Comparison of ENCODE assay signal across 12 mouse cellular contexts in genomic region chr1:136119571-136120262, GRCm38 (mm10). TPM values are rescaled to one million over a fixed set of nuclear protein-coding genes. Genes with fewer than 3 reads are reported as not detected.
A peak's percentile ranks its signal among the peaks of the same experiment; 100 is the strongest.
DNase-seq lines count a peak whose midpoint lies in the region; ATAC-seq and TF ChIP-seq lines count a peak whose summit lies in the region.
"Had no signal": no experiment of that assay in that cellular context is flagged by ENCODE, and none has a peak within 500 bp of the region (broad histone marks: within the 10 kb centered on the region; RNA-seq: fewer than 3 reads in every experiment).

No protein-coding gene starts in this region.

- peak; percentile 19; the same call in 1 of the 2 replicates for ATAC-seq in forebrain, embryonic 13.5 days
- no peak for ATAC-seq in forebrain, embryonic 11.5 days (replicated peaks; ENCODE audit: low FRiP score)
- ATAC-seq in midbrain, embryonic 16.5 days = no peak

- no peak for DNase-seq in forebrain, embryonic 11.5 days (ENCODE audit: low spot score)
- no peak for DNase-seq in midbrain, embryonic 10.5 days (ENCODE audit: low spot score)
- peak; percentile 33 for DNase-seq in induced T-regulatory cell, adult 2 months (ENCODE audit: low read depth)
- DNase-seq in heart, postnatal 14 days = no peak
- DNase-seq in adrenal gland, postnatal 10 days = no peak
- DNase-seq: kidney, adult 8-10 months; liver, embryonic 13.5 days had no signal

- TF ChIP-seq CTCF in small intestine, adult 2 months (IDR thresholded peaks at IDR 0.05; ENCODE audit: extremely low read depth, insufficient read length, insufficient replicate concordance, low read depth, low read length) = no peak

- H3K9ac ChIP-seq in forebrain, embryonic 13.5 days = no peak overlapping the region
- H3K9ac ChIP-seq in forebrain, embryonic 11.5 days (ENCODE audit: low read length) = no peak overlapping the region
- H3K9ac ChIP-seq in midbrain, embryonic 16.5 days (ENCODE audit: low read depth, low read length) = no peak overlapping the region
- H3K9ac ChIP-seq: liver, embryonic 13.5 days; neural tube, embryonic 15.5 days had no signal

- no peaks in the 10 kb centered on the region for H3K9me3 ChIP-seq in forebrain, embryonic 13.5 days (replicated peaks)
- no peaks in the 10 kb centered on the region for H3K9me3 ChIP-seq in forebrain, embryonic 11.5 days (ENCODE audit: control insufficient read depth, low read length)
- no peaks in the 10 kb centered on the region for H3K9me3 ChIP-seq in midbrain, embryonic 10.5 days (replicated peaks)
- H3K9me3 ChIP-seq in midbrain, embryonic 16.5 days (replicated peaks; ENCODE audit: control insufficient read depth, low read length, poor library complexity, severe bottlenecking) = no peaks in the 10 kb centered on the region
- H3K9me3 ChIP-seq: liver, embryonic 13.5 days; neural tube, embryonic 15.5 days had no signal

- H3K4me2 ChIP-seq in forebrain, embryonic 13.5 days = no peak overlapping the region
- H3K4me2 ChIP-seq in forebrain, embryonic 11.5 days (ENCODE audit: low read depth, low read length, severe bottlenecking) = no peak overlapping the region
- H3K4me2 ChIP-seq in midbrain, embryonic 16.5 days (ENCODE audit: low read length) = no peak overlapping the region
- H3K4me2 ChIP-seq: liver, embryonic 13.5 days; neural tube, embryonic 15.5 days had no signal

- H3K4me3 ChIP-seq in forebrain, embryonic 13.5 days = no peak overlapping the region
- H3K4me3 ChIP-seq in forebrain, embryonic 11.5 days (ENCODE audit: low read depth, low read length) = no peak overlapping the region
- H3K4me3 ChIP-seq in midbrain, embryonic 10.5 days = no peak overlapping the region
- H3K4me3 ChIP-seq in midbrain, embryonic 16.5 days (ENCODE audit: low read depth, low read length) = no peak overlapping the region
- no peak overlapping the region for H3K4me3 ChIP-seq in small intestine, adult 2 months (ENCODE audit: low read depth, low read length)
- H3K4me3 ChIP-seq: liver, embryonic 13.5 days; neural tube, embryonic 15.5 days had no signal

- intact Hi-C loops in heart, postnatal 14 days (cut with DNase I) = loop anchor here (5.0 kb wide), 1 partner anchor 48 kb away; no protein-coding TSS in a partner anchor

- H3K27ac ChIP-seq in forebrain, embryonic 13.5 days = no peak overlapping the region
- H3K27ac ChIP-seq in forebrain, embryonic 11.5 days (ENCODE audit: low read depth, low read length) = no peak overlapping the region
- peak overlapping the region; percentile 52; the same call in 1 of the 2 replicates for H3K27ac ChIP-seq in midbrain, embryonic 10.5 days (replicated peaks)
- H3K27ac ChIP-seq in midbrain, embryonic 16.5 days (ENCODE audit: low read length) = no peak overlapping the region
- H3K27ac ChIP-seq in small intestine, adult 2 months (ENCODE audit: insufficient read depth, low read depth, low read length) = peak overlapping the region; percentile 96
- H3K27ac ChIP-seq: liver, embryonic 13.5 days; neural tube, embryonic 15.5 days; stomach, postnatal 0 days had no signal

- peaks cover 19% of the 10 kb centered on the region for H3K4me1 ChIP-seq in forebrain, embryonic 13.5 days
- H3K4me1 ChIP-seq in forebrain, embryonic 11.5 days (replicated peaks; ENCODE audit: control insufficient read depth, insufficient read depth, low read length) = no peaks in the 10 kb centered on the region; the same call in 1 of the 2 replicates
- peaks cover 21% of the 10 kb centered on the region for H3K4me1 ChIP-seq in midbrain, embryonic 10.5 days
- peaks cover 5% of the 10 kb centered on the region; the same call in 1 of the 2 replicates for H3K4me1 ChIP-seq in midbrain, embryonic 16.5 days (ENCODE audit: control insufficient read depth, insufficient read depth, low read length)
- peaks cover 33% of the 10 kb centered on the region for H3K4me1 ChIP-seq in small intestine, adult 2 months (ENCODE audit: control insufficient read depth, insufficient read depth, insufficient read length, low read length)

- TF ChIP-seq POLR2A in small intestine, adult 2 months (IDR thresholded peaks at IDR 0.05; ENCODE audit: low read depth, low read length) = no peak

- H3K27me3 ChIP-seq in forebrain, embryonic 13.5 days = no peaks in the 10 kb centered on the region
- no peaks in the 10 kb centered on the region for H3K27me3 ChIP-seq in forebrain, embryonic 11.5 days (ENCODE audit: control insufficient read depth, insufficient read depth, low read length)
- no peaks in the 10 kb centered on the region for H3K27me3 ChIP-seq in midbrain, embryonic 10.5 days (ENCODE audit: low read depth, poor library complexity, severe bottlenecking)
- H3K27me3 ChIP-seq in midbrain, embryonic 16.5 days (ENCODE audit: control insufficient read depth, insufficient read depth, low read depth, low read length) = no peaks in the 10 kb centered on the region
- H3K27me3 ChIP-seq in small intestine, adult 2 months (ENCODE audit: control insufficient read depth, insufficient read depth, low read length) = no peaks in the 10 kb centered on the region
- H3K27me3 ChIP-seq: liver, embryonic 13.5 days; neural tube, embryonic 15.5 days had no signal

- 78% methylated on average over 7 of the region's 7 CpGs for WGBS in forebrain, embryonic 13.5 days
- 79% methylated on average over 7 of the region's 7 CpGs for WGBS in forebrain, embryonic 11.5 days
- WGBS in midbrain, embryonic 10.5 days = 83% methylated on average over 7 of the region's 7 CpGs
- 68% methylated on average over 7 of the region's 7 CpGs for WGBS in midbrain, embryonic 16.5 days
- 34% methylated on average over 7 of the region's 7 CpGs for WGBS in small intestine, adult 2 months

- H3K36me3 ChIP-seq in forebrain, embryonic 13.5 days (ENCODE audit: poor library complexity, severe bottlenecking) = no peaks in the 10 kb centered on the region
- no peaks in the 10 kb centered on the region for H3K36me3 ChIP-seq in forebrain, embryonic 11.5 days (ENCODE audit: control insufficient read depth, insufficient read depth, low read length)
- H3K36me3 ChIP-seq in midbrain, embryonic 10.5 days = no peaks in the 10 kb centered on the region
- H3K36me3 ChIP-seq in midbrain, embryonic 16.5 days (ENCODE audit: control insufficient read depth, insufficient read depth, low read length) = no peaks in the 10 kb centered on the region
- H3K36me3 ChIP-seq in small intestine, adult 2 months (ENCODE audit: control insufficient read depth, insufficient read depth, low read length) = no peaks in the 10 kb centered on the region
- H3K36me3 ChIP-seq: liver, embryonic 13.5 days; neural tube, embryonic 15.5 days had no signal

RNA-seq across cellular contexts. Expression of gene Kif21b, which starts 11.5 kb away (rescaled TPM):
- 43.4 and 45.5 TPM in 2 replicates for polyA plus RNA-seq in forebrain, embryonic 13.5 days (2015; fragmentation: Nextera tagmentation; extraction: Ambion mirVana)
- polyA plus RNA-seq in forebrain, embryonic 11.5 days (2014; fragmentation: Nextera tagmentation; extraction: Ambion mirVana) = 16.4 and 19.1 TPM in 2 replicates
- polyA plus RNA-seq in midbrain, embryonic 10.5 days (2016; fragmentation: Nextera tagmentation; extraction: Ambion mirVana) = 4.9 and 9.5 TPM in 2 replicates
- 47.9 and 55.7 TPM in 2 replicates for polyA plus RNA-seq in midbrain, embryonic 16.5 days (2015; fragmentation: Nextera tagmentation; extraction: Ambion mirVana)
- polyA plus RNA-seq in small intestine, adult 2 months (2012; rRNA removed) = 12.4 and 28.6 TPM in 2 replicates
- total RNA-seq in heart, postnatal 14 days (2021) = 1 to 10 TPM; 1.2 to 4.3 TPM
- 1 to 10 TPM; 4.0 to 5.0 TPM for total RNA-seq in adrenal gland, postnatal 10 days (2021)

Comparison
In these comparisons a context has a peak if more than half of its experiments do, and no peak if none do; other contexts are left out.
1. H3K27ac ChIP-seq: peak in midbrain, embryonic 10.5 days (single experiment) and small intestine, adult 2 months (single experiment); none in forebrain, embryonic 13.5 days (single experiment), forebrain, embryonic 11.5 days (single experiment) and midbrain, embryonic 16.5 days (single experiment).